1 mouse cellular context compared by ENCODE assay signal in the genomic region with DNA sequence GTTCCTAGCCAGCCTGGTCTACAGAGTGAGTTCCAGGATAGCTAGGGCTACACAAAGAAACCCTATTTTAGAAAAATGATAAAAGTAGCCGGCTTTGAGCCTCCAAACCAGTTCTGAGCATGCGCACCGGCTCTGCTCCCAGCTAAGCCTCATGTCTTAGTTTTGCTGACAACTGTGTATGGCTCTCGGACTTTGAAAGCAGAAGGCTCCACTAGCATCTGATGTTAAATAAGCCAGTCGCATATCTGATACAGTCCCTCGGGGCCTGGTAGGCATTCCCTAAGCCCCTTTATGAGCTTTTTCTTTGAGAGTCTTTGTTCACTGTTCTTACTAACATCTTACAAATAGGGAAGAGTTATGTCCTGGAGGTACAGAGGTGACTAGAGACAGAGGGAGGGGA.
A peak's percentile ranks its signal among the peaks of the same experiment; 100 is the strongest.
TF ChIP-seq lines count a peak whose summit lies in the region.

No protein-coding gene starts in this region.

TF ChIP-seq in CH12.LX, 34 proteins besides CTCF, POLR2A, EP300 and RAD21 (continued from another document):
- 0 out of 2 replicates have a peak, but pooled peaks have one; percentile 8 for TF ChIP-seq MXI1 (IDR thresholded peaks at IDR 0.05; ENCODE audit: low read depth, low read length)
- no peak for TF ChIP-seq MEF2A (IDR thresholded peaks at IDR 0.05; ENCODE audit: borderline replicate concordance, low read depth, low read length)
- TF ChIP-seq ELF1 (IDR thresholded peaks at IDR 0.05; ENCODE audit: low read depth, low read length), result no peak
- no peak for TF ChIP-seq ZKSCAN1 (IDR thresholded peaks at IDR 0.05; ENCODE audit: borderline replicate concordance, low read depth, low read length)
- 0 out of 2 replicates have a peak, but pooled peaks have one; percentile 59 for TF ChIP-seq POLR2AphosphoS2 (IDR thresholded peaks at IDR 0.05; ENCODE audit: low read depth, low read length)
